Mouse (Mus musculus) layer of hippocampus, adult 11-12 months (tissue): ENCODE measurements around the gene Socs1.
A peak's percentile ranks its signal among the peaks of the same experiment; 100 is the strongest.

Source experiments
- DNase-seq: peaks from one replicate; pipeline ENCODE4 v3.0.0; 2022; ENCODE audit warnings: low spot score

Socs1 gene

DNA sequence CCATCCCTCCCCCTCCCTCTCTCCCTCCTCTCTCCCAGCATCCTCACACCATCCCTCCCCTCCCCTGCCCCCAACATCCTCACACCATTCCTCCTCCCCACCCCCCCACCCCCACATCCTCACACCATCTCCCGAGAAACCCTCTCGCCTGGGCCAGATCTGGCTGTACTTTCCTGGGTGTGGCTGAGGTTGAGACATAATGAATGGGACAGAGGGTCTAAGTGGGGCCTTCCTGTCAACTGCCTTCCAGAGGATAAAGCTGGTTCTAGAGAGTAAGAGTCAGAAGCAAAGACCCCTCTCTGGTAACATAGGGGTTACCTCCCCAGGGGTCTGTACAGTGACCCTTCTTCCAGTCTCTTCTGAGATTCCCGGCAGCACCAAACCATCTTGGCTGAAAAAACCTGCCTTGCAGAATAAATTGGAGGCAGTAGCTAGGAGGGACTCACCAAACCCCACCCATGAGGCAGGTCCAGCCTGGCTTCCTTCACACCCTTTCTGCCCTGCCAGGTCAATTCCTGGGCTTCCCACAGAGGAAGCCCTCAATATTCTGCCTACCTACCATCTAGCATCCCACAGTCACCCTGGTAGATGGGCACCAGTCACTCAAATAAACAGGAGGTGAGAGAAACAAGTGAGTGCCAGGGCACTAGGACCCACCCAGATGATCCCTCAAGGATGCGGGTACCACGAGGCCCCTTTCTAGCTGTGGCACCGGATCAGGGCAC lies 21.6 kb downstream of the Socs1 start:
- no peak for DNase-seq

DNA sequence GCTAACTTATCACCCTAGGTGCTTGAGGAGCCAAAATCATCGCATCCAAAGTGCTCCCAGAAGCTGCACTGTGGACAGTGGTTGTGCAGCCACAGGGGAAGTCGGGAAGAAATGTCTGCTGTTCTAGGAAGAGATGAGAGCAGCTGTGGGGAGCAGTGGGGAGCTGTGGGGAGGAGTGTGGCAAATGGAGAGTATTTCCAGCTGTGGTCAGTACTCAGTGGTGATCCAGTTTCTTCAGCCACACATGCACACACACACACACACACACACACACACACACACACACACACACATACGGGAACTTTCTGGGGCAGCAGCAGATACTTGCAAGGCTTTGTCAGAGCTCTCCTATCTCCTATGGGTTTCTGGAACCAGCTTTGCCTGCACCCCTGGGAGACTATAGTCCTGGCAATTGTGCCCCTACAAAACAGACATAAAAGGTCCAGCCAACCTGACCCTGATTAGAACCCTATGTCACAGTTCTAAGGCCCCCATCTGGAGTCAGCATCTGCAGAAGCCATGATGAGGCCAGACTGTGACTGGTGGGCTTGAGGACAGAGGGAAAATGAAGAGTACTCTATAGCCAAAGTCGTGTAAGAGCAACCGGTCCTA lies 22.7 kb downstream of the Socs1 start:
- DNase-seq = no peak

DNA sequence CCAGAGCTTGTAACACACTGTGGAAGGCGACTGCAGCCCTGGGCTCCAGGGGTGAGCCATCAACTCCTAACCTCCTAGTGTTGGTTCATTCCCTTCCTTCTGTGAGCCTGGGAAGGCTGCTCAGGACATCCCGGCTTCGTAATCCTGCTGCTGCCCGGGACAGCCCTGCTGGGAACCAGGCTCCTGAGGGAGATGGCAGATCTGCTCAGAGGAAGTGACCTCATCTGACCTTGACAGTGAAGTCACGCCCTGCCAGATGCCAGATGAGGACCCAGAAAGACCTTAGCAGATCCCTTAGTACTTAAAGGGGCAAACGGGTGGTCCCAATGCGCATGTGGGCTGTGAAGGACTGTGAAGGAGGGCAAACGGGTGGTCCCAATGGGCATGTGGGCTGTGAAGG lies 24.2 kb downstream of the Socs1 start:
- no peak for DNase-seq

DNA sequence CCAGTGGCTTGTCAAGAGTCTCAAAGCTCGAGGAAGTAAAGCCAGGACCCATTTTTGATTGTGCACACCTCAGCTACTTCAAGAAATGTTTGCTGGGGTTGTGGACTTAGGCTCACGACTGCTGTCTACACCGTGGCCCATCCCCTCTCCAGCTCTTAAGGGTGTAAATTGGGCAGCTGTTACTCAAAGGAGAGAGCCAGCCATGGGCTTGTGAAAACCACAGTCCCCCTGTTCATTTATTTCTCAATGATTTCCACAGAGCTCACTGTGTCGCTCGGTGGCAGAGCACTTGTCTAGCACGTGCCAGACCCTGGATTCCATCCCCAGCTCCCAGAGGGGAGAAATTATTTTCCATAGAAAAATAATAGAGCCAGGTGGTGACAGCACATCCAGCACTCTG lies 29.2 kb downstream of the Socs1 start:
- DNase-seq = no peak

DNA sequence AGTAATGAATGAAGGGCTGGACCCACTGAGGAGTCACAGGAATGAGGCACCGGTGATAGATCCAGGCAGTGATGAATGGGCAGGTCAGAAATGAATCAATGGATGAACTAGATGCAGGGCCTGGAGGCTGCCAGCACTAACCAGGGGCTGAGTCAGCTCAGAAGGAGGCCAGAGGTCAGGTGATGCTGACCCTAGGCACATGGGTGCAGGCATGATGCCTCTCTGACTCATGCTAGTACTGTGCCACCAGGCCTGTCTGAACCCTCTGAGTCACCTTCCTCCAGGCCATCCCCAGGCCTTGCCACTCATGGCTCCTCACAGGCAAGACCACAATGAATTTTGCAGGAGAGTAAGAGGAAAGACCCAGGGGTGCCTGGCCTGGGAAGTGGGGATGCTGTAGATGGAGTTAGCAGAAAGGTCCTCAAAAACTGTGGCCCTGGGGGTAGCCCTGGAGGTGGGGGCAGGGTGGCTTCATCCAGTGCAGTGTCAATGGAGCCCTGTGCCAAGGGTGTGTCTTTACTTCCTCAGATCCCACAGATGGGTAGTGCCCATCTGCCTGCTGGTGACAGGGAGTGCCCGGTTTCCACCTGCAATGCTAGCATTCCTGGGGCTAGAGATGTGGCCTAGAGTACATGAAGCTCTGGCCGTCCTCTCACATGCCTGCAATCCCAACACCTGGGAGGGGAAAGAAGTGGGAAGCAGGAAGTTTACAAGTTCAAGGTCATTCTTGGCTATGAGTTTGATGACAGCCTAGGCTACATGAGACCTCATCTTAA lies 30.6 kb downstream of the Socs1 start:
- DNase-seq = no peak

DNA sequence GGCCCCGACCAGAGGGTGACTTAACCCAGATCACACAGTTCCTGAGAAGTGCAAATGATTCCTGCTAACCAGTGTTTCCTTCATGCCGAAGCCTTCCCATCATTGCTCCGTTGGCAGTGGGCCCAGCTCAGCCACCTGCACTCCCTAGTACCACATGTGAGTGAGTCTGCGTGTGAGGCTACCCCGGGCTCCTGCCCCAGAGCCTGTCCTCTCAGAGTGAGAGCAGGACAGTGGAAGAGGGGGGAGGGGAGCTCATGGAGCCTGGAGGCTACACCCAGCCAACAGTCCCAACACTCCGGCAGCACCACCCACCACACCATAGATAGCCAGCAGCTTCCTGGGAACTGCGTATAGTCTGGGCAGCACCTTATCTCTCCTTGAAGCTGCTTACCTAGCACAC lies 35.5 kb downstream of the Socs1 start:
- DNase-seq = peak; percentile 42

DNA sequence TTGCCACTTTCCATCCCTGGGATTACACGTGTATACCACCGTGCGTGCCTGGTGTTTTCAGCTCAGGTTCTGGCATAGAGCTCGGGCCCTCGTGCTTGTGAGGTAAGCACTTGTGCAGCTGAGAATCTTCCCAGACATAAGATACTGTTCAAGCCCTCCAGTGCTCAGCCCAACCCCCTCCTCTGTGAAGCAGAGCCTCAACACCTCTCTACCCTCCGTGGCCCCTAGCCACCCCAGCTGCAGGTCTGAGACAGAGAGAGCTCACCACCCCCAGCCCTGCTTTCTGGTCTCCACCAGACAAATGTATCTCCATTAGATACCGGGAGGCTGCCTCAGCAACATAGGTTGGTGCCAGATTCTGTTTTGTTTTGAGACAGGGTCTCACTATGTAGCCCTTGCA lies 36.1 kb downstream of the Socs1 start:
- DNase-seq = no peak

DNA sequence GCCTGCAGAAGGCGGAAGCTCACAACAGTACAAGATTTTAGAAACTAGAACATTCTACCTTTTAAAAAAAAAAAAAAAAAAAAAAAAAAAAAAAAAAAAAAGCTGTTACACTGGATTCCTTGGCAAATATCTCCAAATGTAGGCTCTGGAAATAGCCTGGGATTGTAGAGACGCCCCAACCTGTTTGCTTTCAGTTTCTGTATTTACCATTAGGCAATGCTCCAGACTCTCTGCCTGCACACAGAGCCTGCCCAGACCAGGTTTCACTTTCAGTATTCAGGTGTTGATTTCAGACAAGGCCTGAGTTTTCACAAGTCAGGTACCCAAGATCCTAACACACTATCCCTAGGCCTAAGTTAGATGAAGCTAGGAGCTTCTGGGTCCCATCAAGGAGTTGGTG lies 44.3 kb downstream of the Socs1 start:
- no peak for DNase-seq

DNA sequence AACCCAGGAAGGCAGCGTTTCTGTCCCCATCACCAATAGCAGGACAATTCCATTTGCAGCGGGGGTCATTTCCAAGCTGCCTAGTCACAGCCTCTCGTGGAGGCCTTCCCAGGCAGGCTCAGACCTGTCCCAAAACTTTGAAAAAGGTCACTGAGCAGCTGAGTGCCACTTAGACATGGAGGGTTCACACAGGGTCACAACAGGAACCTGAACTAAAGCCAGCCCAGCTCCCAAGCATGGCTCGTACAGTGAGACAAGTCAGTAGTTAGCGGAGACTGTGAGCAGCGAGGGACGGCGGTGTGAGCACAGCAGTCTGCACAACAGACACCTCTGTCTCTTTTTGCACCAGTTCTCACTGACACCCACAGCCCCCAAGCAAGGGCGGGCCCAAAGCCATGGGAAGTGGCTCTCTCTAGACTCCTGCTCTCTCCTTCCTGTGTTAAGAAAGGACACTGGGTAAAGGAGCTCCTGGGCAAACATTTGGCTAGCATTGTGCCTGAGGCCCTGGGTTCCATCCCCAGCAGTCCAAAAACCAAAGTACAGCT lies 45.4 kb downstream of the Socs1 start:
- DNase-seq = no peak

DNA sequence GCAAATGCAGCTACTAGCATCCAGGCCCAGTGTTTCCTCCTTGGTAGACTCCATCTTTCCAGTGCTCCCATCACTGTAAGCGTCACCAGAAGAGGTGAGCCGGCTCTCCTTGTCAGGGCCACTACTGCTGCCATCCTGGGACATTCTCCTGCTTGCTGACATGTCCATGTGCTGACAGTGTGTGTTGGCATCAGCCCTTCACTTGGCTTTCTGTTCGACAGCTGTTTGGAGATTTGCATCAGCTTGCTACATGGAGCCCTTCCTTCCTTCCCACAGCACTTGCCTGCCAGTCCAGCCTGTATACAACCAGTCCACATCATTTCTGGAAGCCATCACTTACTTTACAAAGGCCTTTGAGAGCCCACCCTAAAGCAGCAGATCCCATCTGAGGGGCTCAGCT lies 46.5 kb downstream of the Socs1 start:
- DNase-seq = no peak

DNA sequence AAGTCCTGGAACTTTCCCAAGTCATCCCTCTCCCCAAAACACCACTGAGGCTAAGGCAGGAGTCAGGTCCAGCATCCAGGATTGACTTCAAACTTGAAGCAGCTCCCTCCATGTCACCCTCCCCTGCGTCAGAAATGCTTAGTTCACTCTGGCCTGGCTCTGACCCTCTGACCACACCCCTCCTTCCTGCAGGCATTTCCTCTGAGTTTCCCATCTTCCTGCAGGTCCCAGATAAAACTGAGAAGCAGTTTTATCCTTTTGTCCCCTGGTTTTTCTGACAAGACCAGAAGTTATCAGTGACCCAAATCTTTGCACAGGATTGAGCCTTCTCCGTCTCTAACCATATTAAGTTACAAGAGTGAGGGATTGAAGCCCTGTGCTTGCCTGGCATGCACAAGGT lies 47.8 kb downstream of the Socs1 start:
- DNase-seq = no peak

DNA sequence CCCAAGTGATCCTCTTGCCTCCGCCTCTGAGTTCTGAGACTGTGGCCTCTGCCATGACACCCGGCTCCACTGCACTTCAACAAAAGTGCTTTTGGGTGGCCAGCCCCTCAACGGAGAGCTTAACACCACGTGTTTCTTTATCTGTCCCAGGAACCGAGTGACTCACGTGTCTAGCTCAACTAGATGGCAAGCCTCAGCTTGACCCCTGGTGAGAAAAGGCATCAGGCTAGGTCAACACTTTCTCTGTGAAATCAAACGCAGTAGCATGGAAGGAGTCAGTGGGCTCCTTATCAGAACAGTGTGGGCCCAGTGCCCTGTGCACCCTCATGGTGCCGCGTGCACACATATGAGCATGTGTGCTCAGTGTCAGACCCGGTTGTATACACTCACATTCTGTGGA lies 49.0 kb downstream of the Socs1 start:
- no peak for DNase-seq

DNA sequence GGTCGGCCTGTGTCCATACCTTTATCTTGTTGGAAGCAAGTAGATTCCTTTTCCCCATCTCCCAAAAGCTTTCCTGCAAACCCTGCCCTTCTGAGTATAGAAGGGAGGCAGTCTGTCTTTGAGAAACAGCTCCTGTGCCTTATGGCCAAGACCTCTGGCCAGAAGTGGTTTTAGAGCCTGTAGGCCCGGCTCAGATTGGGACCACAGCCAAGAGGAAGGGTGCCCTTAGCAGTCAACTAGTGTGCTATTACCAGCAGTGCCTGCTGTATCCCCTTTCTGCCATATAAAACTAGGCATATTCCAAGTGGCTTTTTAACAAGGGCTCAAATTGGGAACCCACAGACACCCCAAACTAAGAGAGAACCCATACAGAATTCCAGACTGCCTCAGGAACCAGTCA lies 49.6 kb downstream of the Socs1 start:
- no peak for DNase-seq

DNA sequence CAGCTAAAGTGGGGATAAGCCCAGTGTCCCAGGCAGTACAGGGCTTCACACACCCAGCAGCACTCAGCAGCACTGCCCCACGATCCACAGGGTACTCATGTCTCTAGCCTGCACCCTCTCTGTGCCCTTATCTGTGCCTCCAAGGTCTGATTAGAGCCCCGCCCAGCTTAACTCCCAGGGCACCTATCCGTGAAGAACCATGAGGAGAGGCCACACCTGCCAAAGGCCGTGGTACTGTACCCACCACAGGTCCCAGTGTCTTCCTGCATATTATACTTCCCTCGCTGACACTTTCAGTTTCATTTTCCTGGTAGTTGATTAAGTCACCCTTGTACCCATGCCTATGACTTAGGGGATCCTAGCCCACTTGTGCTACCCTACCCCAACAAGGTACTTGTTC lies 52.9 kb downstream of the Socs1 start:
- DNase-seq = no peak
